Mouse (Mus musculus) thymus, postnatal 14 days (tissue): ENCODE results near the gene Rab5if.

Experiments used
- DNase-seq: peaks from one replicate; pipeline ENCODE4 v3.0.0; 2021

Gene Rab5if

DNA sequence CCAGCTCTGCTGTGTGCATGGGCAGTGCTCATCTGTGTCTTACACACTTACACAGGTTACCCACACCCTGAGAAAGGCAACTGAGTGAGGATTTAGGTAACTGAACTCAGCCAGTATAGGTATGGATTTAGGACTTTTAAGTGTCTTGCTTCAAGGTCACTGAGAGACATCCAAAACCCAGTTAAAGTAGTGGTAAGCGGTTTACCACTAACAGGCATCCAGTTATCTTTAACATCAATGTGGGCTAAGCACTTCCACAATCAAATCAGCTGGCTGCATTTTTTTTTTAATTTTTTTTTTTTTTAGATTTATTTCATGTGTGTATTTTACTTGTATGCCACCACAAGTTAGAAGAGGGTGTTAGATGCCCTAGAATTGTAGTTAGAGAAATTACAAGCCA is 6.6 kb upstream of the Rab5if start:
- DNase-seq: no peak

- no peak for DNase-seq
Observed at GRCm38 (mm10) chr2:156857385-156857791, 5.5 kb upstream of the Rab5if start.

DNA sequence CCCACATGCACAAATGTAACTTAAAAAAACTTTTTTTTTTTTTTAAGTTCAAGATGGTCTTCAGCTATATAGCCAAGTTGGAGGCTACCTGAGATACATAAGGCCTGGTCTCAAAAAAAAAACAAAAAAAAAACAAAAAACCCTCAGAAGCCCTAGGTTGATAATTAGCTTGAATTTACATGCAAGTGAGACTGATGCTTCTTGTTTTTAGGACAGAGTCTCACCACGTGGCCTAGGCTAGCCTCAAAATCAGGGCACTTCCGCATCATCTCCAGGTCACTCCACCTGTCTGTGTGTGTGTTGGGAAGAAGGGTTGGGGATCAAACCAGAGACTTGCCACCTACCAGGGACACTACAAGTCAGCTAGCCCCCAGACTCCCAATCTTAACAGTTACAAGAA is 5.1 kb upstream of the Rab5if start, which contains the start of gene 4930518I15Rik:
4930518I15Rik (minus strand) TSS at position 112 of the 400 bp plus-strand sequence.
- DNase-seq: no peak

DNA sequence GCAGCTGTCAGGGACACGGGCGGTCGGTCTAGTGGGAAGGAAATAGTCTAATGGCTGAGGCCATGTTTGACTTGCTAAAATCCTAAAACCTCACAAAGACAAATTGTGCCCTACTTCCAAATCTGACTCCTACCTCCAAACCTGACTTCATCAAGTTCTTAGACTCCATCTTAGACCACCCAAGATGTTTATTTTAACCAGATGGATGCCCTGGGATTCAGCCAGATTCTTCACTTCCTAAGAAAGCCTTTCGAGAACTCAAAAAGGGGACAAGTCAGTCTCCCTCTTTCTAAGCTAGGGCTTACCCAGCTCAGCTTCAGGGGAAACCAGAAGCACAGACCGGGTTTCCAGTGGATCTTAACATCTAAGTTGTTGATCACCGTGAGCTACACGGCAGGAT is 4.3 kb upstream of the Rab5if start:
- no peak for DNase-seq

GRCm38 (mm10) chr2:156862041-156862717 is 749 bp upstream of the Rab5if start:
- peak; percentile 47 for DNase-seq

- DNase-seq: peak; percentile 44
Observed at GRCm38 (mm10) chr2:156863487-156864160, 696 bp downstream of the Rab5if start.

- DNase-seq: no peak
Observed at GRCm38 (mm10) chr2:156864481-156864880, 1.6 kb downstream of the Rab5if start.

- DNase-seq: no peak
Observed at GRCm38 (mm10) chr2:156868994-156869393, 6.1 kb downstream of the Rab5if start.

- DNase-seq: no peak
Observed at GRCm38 (mm10) chr2:156869554-156869953, 6.6 kb downstream of the Rab5if start.

GRCm38 (mm10) chr2:156870519-156870918 is 7.6 kb downstream of the Rab5if start:
- no peak for DNase-seq

- peak; percentile 73 for DNase-seq
Observed at GRCm38 (mm10) chr2:156873629-156874028, 10.7 kb downstream of the Rab5if start.

GRCm38 (mm10) chr2:156874047-156874759 is 11.3 kb downstream of the Rab5if start:
- no peak for DNase-seq

DNA sequence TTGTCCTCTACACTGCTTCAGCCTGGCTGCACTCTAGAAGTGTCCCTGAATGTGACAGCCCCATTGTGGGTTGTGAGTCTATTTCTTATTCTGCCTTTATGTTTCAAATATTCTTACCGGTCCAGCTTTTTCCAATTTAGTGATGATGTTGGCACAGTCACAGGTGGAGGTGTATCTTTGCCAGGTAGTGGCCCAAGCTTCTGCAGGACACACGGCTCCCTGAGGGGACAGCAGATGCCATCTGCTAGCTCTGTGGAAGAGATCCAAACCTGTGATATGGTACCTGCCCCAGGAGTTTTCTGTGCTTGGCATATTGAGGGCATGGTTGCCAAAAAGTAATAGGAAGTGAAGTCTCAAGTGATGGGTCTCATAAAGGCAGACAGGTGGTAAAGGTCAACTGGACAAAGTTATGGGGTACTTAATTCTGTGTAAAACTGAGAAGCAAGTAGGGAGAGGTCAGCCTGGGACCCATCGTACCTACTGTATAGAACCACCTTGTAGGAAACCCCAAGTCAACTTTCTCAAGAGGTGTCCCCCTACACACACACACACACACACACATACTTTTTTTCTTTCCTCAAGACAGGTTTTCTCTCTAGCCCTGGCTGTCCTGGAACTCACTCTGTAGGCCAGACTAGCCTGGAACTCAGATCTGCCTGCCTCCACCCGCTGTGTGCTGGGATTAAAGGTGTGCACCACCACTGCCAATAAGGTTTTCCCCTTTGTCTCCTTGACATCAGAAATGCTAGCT is 12.0 kb downstream of the Rab5if start:
- DNase-seq: no peak

DNA sequence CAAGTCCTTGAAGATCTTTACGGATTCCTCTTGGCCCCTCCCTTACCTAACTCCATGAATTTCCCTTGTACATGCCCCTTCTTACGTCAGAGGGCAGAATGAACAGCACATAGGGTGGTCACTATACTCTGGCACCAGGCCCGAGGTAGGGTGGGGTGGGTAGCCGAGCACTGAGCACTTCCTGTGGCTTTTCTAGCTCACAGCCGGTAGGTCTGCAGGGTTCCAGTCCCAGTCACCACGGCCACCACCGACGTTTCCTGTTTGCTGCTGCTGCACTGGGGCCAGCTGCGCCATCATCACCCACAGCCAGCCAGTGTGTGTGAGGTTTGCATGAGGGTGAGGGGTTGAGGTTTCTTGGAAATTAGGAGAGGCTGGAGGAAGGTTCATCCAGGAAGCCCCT is 14.8 kb downstream of the Rab5if start:
- DNase-seq: peak; percentile 81

- no peak for DNase-seq
Observed at GRCm38 (mm10) chr2:156879541-156879940, 16.6 kb downstream of the Rab5if start.

GRCm38 (mm10) chr2:156882431-156883001 is 19.6 kb downstream of the Rab5if start:
- DNase-seq: peak; percentile 92

DNA sequence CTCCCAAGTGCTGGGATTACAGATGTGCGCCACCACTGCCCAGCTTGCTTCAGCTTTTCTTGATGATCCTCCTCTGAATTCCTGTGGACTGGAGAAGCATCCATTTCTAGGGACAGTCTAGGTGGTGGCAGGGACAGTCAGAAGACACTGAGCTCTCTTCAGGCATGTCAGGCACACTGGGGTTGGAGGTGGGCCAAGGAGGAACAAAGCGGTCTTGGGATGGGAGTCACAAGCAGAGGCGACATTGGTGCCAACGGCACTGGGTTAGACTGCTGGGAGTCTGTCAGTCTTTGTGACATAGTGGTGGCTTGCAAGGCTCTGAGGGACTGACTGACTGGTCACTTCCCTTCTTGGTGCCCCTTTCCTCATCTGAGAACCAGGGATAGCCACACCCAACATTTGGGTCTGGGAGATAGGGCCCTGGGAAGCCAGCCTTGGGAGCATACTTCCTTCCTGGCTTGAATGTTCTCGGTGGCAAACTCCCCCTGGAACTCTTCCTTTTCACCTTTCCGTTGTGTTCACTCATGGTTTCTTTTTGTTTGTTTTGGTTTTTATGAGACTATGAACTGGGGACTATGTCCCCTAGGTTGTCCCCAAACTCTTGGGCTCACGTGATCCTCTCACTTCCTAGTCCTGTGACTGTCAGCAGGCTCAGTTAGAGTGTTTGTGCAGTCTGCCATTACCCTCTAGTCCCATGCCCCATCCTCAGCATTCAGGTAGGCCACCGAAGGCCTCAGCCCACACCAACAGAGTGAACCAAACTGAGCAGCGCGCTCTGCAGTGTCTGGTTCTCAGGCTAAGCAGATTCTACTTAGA is 21.7 kb downstream of the Rab5if start:
- DNase-seq: peak; percentile 33

DNA sequence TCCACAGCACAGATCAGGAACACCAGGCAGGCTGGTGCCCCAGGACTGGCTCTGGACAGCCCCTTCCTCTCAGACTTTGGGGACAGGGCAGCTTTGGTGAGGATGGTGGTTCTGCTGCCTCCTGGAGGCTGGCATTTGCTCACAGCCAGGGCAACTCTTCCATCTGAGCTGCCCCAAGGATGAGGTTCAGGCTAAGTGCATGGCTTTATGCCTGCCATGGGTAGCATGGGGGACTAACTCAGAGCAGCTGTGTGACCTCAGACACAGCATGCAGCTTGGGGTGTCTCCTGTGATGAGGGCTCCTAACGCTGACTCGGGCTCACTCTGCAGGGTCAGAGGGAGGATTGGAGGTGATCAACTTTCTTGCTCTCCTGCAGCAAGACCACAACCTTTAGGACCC is 22.7 kb downstream of the Rab5if start:
- DNase-seq: peak; percentile 48

DNA sequence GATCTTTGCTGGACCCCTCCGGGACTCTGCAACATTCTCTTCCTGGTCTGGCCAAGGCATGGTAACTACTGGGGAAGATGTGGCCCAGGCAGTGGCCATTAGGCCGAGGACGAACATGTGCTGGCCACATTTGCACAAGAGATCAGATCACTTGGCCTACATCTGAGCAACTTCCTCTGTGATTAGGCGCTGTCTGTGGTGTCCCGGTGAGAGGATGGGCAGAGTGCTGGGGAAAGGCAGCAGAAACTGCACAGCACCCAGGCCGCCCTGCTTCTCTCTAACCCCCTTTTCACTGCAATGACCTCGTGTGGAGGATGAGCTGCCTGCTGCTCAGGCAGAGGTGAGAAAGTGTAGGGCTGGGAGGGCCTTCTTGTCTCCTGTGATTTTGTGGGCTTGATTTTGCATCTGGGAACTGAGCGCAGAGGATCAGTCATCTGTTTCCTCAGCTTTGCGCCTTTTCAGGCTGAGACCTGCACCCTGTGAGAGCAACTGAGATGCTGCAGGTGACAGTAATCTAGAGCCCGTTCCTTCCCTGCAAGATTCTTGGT is 23.2 kb downstream of the Rab5if start:
- peak; percentile 60 for DNase-seq

GRCm38 (mm10) chr2:156887017-156887416 is 24.1 kb downstream of the Rab5if start, which contains the start of gene Sla2:
Sla2 (minus strand) TSS chr2:156887192.
- peak; percentile 92 for DNase-seq

DNA sequence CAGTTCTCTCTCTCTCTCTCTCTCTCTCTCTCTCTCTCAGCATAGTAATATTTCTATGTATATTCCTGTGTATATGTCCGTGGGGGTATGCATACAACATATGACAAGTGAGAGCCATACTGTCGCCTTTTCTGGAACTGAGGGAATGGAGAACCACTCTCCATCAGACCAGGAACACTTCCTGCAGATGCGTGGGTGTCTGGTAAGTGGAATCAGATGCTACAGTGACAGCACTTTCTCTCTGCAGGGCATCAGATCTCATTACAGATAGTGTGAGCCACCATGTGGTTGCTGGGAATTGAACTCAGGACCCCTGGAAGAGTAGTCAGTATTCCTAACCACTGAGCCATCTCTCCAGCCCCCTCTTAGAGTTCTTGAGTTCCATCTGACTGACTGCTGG is 25.6 kb downstream of the Rab5if start:
- no peak for DNase-seq
